Mouse (Mus musculus) cortical plate, adult 2 months (tissue): ENCODE measurements around the gene Hist1h4d.

ENCODE experiments used
- CTCF ChIP-seq: fragments of 200-500 bp; IDR thresholded peaks from 2 replicates; pipeline ENCODE4 v1.5.1; 2011; ENCODE audit warnings: mild to moderate bottlenecking, control low read depth, low read length; ENCODE audit not compliant: insufficient read depth; ENCODE audit errors: extremely low read depth
- POLR2A ChIP-seq: fragments of 200-500 bp; IDR thresholded peaks from 2 replicates; pipeline ENCODE4 v1.6.1; 2011; ENCODE audit warnings: mild to moderate bottlenecking, low read length, control low read depth; ENCODE audit not compliant: insufficient read depth; ENCODE audit errors: extremely low read depth

DNA sequence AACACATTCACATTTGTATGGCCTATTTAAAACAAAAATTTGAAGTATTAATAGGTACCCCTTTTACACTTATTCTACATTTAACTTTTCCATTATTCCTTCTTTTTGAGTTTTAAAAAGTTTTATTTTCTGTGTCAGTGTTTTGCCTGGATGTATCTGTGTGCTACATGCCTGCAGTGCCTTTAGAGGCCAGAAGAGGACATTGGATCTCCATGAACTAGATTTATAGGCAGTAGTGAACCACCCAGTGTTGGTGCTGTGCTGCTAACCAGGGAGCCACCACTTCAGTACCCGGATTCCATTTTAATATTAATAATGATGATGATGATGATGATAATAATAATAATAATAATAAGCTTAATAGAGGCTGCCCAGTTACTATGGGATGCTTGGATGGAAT is 49.3 kb downstream of the Hist1h4d start:
- TF ChIP-seq CTCF (peak; percentile 41), POLR2A (no peak)
